Mouse (Mus musculus): ENCODE measurements around the gene Phyh.

- TF ChIP-seq TAL1 (IDR thresholded peaks at IDR 0.05; ENCODE audit: low read length) = no peak
- no peak for TF ChIP-seq GATA1 (IDR thresholded peaks at IDR 0.05; ENCODE audit: low read length)
Measured at GRCm38 (mm10) chr2:4896970-4897369, 21.8 kb upstream of the Phyh start.

Data from erythroblast, embryonic 14.5 days (primary cell).